Mouse (Mus musculus): Measurements from ENCODE around the gene Prtg. TPM values are rescaled to one million over a fixed set of nuclear protein-coding genes. Genes with fewer than 3 reads are reported as not detected.

The Prtg gene
- polyA plus RNA-seq, 1 experiment from 2014 or later: 2.3 TPM

GRCm38 (mm10) chr9:72889777-72890176 lies 83.1 kb downstream of the Prtg start:
- no peaks in the 10 kb centered on the region for H3K4me1 ChIP-seq
- H3K27me3 ChIP-seq: no peaks in the 10 kb centered on the region
- 0 out of 2 replicates have a peak, but pooled peaks cover 1% of the 10 kb centered on the region for H3K9me3 ChIP-seq
- no peak for ATAC-seq (ENCODE audit: low FRiP score, low read depth)
- H3K27ac ChIP-seq (replicated peaks): no peak overlapping the region
- no peak overlapping the region for H3K4me3 ChIP-seq
- WGBS: 89% methylated on average over 1 of the region's 1 CpGs
- H3K4me2 ChIP-seq (replicated peaks): no peak overlapping the region
- H3K9ac ChIP-seq (replicated peaks): no peak overlapping the region
- peaks cover 24% of the 10 kb centered on the region for H3K36me3 ChIP-seq

- Histone ChIP-seq H3K4me2 (replicated peaks) (no peak overlapping the region), H3K27me3 (no peaks in the 10 kb centered on the region), H3K4me3 (no peak overlapping the region), H3K27ac (replicated peaks) (no peak overlapping the region), H3K9me3 (0 out of 2 replicates have a peak, but pooled peaks cover 3% of the 10 kb centered on the region), H3K4me1 (no peaks in the 10 kb centered on the region), H3K9ac (replicated peaks) (no peak overlapping the region), H3K36me3 (peaks cover 32% of the 10 kb centered on the region)
- ATAC-seq (ENCODE audit: low FRiP score, low read depth): no peak
- WGBS: 81% methylated on average over 10 of the region's 10 CpGs
Observed at GRCm38 (mm10) chr9:72890499-72891085, 83.9 kb downstream of the Prtg start.

- Histone ChIP-seq H3K27ac (replicated peaks) (no peak overlapping the region), H3K36me3 (peaks cover 32% of the 10 kb centered on the region), H3K9me3 (0 out of 2 replicates have a peak, but pooled peaks cover 3% of the 10 kb centered on the region), H3K27me3 (no peaks in the 10 kb centered on the region), H3K4me2 (replicated peaks) (no peak overlapping the region), H3K9ac (replicated peaks) (no peak overlapping the region), H3K4me1 (no peaks in the 10 kb centered on the region), H3K4me3 (no peak overlapping the region)
- no peak for ATAC-seq (ENCODE audit: low FRiP score, low read depth)
- 93% methylated on average over 5 of the region's 5 CpGs for WGBS
Observed at GRCm38 (mm10) chr9:72892761-72893160, 86.1 kb downstream of the Prtg start.

DNA sequence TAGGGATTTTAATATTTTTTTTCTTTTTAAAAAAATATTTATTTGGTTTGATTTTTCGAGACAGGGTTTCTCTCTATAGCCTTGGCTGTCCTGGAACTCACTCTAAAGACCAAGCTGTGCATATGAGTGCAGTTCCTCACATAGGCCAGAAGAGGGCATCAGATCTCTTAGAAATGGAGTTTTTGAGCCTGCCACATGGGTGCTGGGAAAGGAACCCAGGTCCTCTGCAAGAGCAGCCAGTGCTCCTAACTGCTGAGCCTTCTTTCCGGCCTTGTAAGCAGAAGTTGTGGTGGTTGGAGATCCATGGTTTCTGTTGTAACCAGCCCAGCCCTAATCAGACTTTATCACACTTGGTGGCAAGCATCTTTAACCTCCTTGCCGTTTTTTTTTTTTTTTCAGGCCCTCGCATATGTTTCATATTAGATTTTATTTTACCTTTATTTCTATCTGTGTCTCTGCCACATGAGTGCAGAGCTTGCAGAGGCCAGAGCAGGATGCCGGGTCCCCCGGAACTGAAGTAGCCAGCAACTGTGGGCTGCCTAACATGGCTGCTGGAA lies 88.2 kb downstream of the Prtg start:
- Histone ChIP-seq H3K9me3 (0 out of 2 replicates have a peak, but pooled peaks cover 3% of the 10 kb centered on the region), H3K4me1 (no peaks in the 10 kb centered on the region), H3K36me3 (peaks cover 32% of the 10 kb centered on the region), H3K27me3 (no peaks in the 10 kb centered on the region), H3K27ac (replicated peaks) (no peak overlapping the region), H3K9ac (replicated peaks) (no peak overlapping the region), H3K4me2 (replicated peaks) (no peak overlapping the region), H3K4me3 (no peak overlapping the region)
- 95% methylated on average over 6 of the region's 6 CpGs for WGBS
- ATAC-seq (ENCODE audit: low FRiP score, low read depth): no peak

DNA sequence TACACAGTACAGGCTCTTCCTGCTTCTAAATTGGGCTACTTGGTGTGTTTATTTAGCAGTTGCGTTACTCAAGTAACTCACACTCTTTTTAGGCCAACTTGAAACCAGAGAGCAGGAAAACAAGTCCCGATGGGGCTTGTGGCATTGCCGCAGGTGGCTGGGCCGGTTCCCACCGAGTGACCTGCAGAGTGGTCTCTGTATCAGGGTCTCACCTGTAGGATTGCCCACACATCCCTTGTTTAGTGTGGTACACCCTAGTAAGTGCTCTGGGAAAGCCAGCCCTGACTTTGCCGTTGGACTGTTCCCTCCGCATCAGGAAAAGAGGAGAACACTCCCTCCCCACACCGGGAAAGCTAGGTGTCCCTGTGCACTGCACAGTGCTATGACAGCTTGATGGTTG lies 95.4 kb downstream of the Prtg start:
- 91% methylated on average over 8 of the region's 8 CpGs for whole genome bisulfite sequencing
- no peaks in the 10 kb centered on the region for H3K9me3 ChIP-seq

GRCm38 (mm10) chr9:72902611-72903010 lies 95.9 kb downstream of the Prtg start:
- 92% methylated on average over 5 of the region's 5 CpGs for WGBS
- no peak overlapping the region for H3K27ac ChIP-seq (replicated peaks)
- H3K36me3 ChIP-seq: peaks cover 9% of the 10 kb centered on the region; the same call in 1 of the 2 replicates

More for the DNA sequence above, 95.4 kb downstream of the Prtg start:
- H3K4me3 ChIP-seq: no peak overlapping the region
- ATAC-seq (ENCODE audit: low FRiP score, low read depth): no peak
- 0 out of 2 replicates have a peak, but pooled peaks cover 7% of the 10 kb centered on the region for H3K36me3 ChIP-seq
- no peak overlapping the region for H3K4me2 ChIP-seq (replicated peaks)
- no peak overlapping the region for H3K27ac ChIP-seq (replicated peaks)
- no peaks in the 10 kb centered on the region for H3K27me3 ChIP-seq
- no peaks in the 10 kb centered on the region for H3K4me1 ChIP-seq
- no peak overlapping the region for H3K9ac ChIP-seq (replicated peaks)

GRCm38 (mm10) chr9:72906693-72907103 lies 100.0 kb downstream of the Prtg start:
- no peaks in the 10 kb centered on the region for H3K4me1 ChIP-seq
- ATAC-seq (ENCODE audit: low FRiP score, low read depth): no peak
- no peaks in the 10 kb centered on the region for H3K27me3 ChIP-seq
- H3K9ac ChIP-seq (replicated peaks): no peak overlapping the region
- H3K27ac ChIP-seq (replicated peaks): no peak overlapping the region
- no peaks in the 10 kb centered on the region for H3K9me3 ChIP-seq
- H3K36me3 ChIP-seq: peaks cover 13% of the 10 kb centered on the region
- H3K4me3 ChIP-seq: no peak overlapping the region
- H3K4me2 ChIP-seq (replicated peaks): no peak overlapping the region
- 85% methylated on average over 6 of the region's 6 CpGs for WGBS

More at GRCm38 (mm10) chr9:72902611-72903010, 95.9 kb downstream of the Prtg start:
- no peak overlapping the region for H3K9ac ChIP-seq (replicated peaks)
- H3K4me1 ChIP-seq: no peaks in the 10 kb centered on the region
- no peaks in the 10 kb centered on the region for H3K9me3 ChIP-seq
- H3K4me3 ChIP-seq: no peak overlapping the region
- H3K4me2 ChIP-seq (replicated peaks): no peak overlapping the region
- no peak for ATAC-seq (ENCODE audit: low FRiP score, low read depth)
- no peaks in the 10 kb centered on the region for H3K27me3 ChIP-seq

GRCm38 (mm10) chr9:72911381-72911780 lies 104.7 kb downstream of the Prtg start:
- Histone ChIP-seq H3K4me2 (replicated peaks) (no peak overlapping the region), H3K9me3 (no peaks in the 10 kb centered on the region), H3K36me3 (peaks cover 11% of the 10 kb centered on the region), H3K4me3 (no peak overlapping the region), H3K9ac (replicated peaks) (no peak overlapping the region), H3K4me1 (no peaks in the 10 kb centered on the region), H3K27ac (replicated peaks) (no peak overlapping the region), H3K27me3 (no peaks in the 10 kb centered on the region)
- WGBS: 86% methylated on average over 2 of the region's 2 CpGs
- no peak for ATAC-seq (ENCODE audit: low FRiP score, low read depth)

GRCm38 (mm10) chr9:72913551-72913950 lies 106.9 kb downstream of the Prtg start:
- Histone ChIP-seq H3K27ac (replicated peaks) (no peak overlapping the region), H3K4me2 (replicated peaks) (no peak overlapping the region), H3K36me3 (peaks cover 6% of the 10 kb centered on the region), H3K4me1 (no peaks in the 10 kb centered on the region), H3K27me3 (no peaks in the 10 kb centered on the region), H3K9ac (replicated peaks) (no peak overlapping the region), H3K9me3 (no peaks in the 10 kb centered on the region), H3K4me3 (no peak overlapping the region)
- 84% methylated on average over 6 of the region's 6 CpGs for WGBS
- ATAC-seq (ENCODE audit: low FRiP score, low read depth): no peak

DNA sequence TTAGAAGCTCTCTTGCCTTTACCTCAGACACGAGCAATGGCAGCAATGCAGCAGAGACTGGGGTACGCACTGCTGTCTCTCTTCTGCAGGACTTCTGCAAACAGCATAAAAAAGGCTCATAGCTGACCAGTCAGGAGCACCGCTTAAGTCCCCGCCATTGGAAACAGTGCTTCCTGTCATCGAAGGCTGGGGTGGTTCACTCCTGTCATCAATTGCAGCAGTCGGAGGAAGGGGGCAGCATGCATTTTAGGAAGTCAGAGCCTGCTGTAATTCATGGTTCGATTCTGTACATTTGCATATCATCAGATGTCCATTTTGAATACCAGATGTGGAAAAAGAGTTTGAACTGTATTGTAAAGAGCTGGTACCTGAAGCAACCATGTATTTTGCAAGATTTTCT lies 109.1 kb downstream of the Prtg start:
- H3K27me3 ChIP-seq: no peaks in the 10 kb centered on the region
- no peak overlapping the region for H3K9ac ChIP-seq (replicated peaks)
- peaks cover 6% of the 10 kb centered on the region for H3K36me3 ChIP-seq
- no peak for ATAC-seq (ENCODE audit: low FRiP score, low read depth)
- H3K9me3 ChIP-seq: no peaks in the 10 kb centered on the region
- no peaks in the 10 kb centered on the region for H3K4me1 ChIP-seq
- no peak overlapping the region for H3K27ac ChIP-seq (replicated peaks)
- H3K4me3 ChIP-seq: no peak overlapping the region
- WGBS: 87% methylated on average over 7 of the region's 7 CpGs
- H3K4me2 ChIP-seq (replicated peaks): no peak overlapping the region

GRCm38 (mm10) chr9:72923068-72923467 lies 116.4 kb downstream of the Prtg start:
- no peak overlapping the region for H3K4me3 ChIP-seq
- H3K4me2 ChIP-seq (replicated peaks): no peak overlapping the region
- no peaks in the 10 kb centered on the region for H3K9me3 ChIP-seq
- ATAC-seq (ENCODE audit: low FRiP score, low read depth): no peak
- H3K4me1 ChIP-seq: peaks cover 25% of the 10 kb centered on the region
- H3K36me3 ChIP-seq: no peaks in the 10 kb centered on the region
- no peak overlapping the region for H3K27ac ChIP-seq (replicated peaks)
- 71% methylated on average over 3 of the region's 3 CpGs for WGBS
- no peak overlapping the region for H3K9ac ChIP-seq (replicated peaks)
- peaks cover 17% of the 10 kb centered on the region for H3K27me3 ChIP-seq

- H3K4me3 ChIP-seq: peak within 1 kb of the TSS; percentile 90
- ATAC-seq (ENCODE audit: low FRiP score, low read depth): peak; percentile 91
Observed at GRCm38 (mm10) chr9:72925021-72925934, 118.6 kb downstream of the Prtg start, which contains the start of gene Pygo1. Pygo1 (plus strand) TSS chr9:72925645.

More at GRCm38 (mm10) chr9:72925021-72925934, 118.6 kb downstream of the Prtg start, which contains the start of gene Pygo1:
- Histone ChIP-seq H3K4me1 (peaks cover 27% of the 10 kb centered on the region), H3K27ac (replicated peaks) (peak within 1 kb of the TSS; percentile 82), H3K9ac (replicated peaks) (peak within 1 kb of the TSS; percentile 91), H3K27me3 (peaks cover 17% of the 10 kb centered on the region), H3K9me3 (no peaks in the 10 kb centered on the region), H3K4me2 (replicated peaks) (peak within 1 kb of the TSS; percentile 95), H3K36me3 (0 out of 2 replicates have a peak, but pooled peaks cover 3% of the 10 kb centered on the region)
- under 1% methylated on average over 94 of the region's 108 CpGs for WGBS
